ENCODE assay signal across 11 mouse cellular contexts in genomic region chr16:21318640-21319365, GRCm38 (mm10).
DNase-seq lines count a peak whose midpoint lies in the region; ATAC-seq lines count a peak whose summit lies in the region.
"Had no signal": no experiment of that assay in that cellular context is flagged by ENCODE, and none has a peak within 500 bp of the region (broad histone marks: within the 10 kb centered on the region; RNA-seq: fewer than 3 reads in every experiment).

No protein-coding gene starts in this region.

- H3K4me1 ChIP-seq in lung, embryonic 15.5 days, result peaks cover 66% of the 10 kb centered on the region
- peaks cover 81% of the 10 kb centered on the region for H3K4me1 ChIP-seq in embryonic facial prominence, embryonic 13.5 days
- peaks cover 27% of the 10 kb centered on the region for H3K4me1 ChIP-seq in heart, embryonic 16.5 days (ENCODE audit: control insufficient read depth, insufficient read depth, low read length)
- H3K4me1 ChIP-seq in stomach, embryonic 14.5 days (ENCODE audit: control insufficient read depth, insufficient read depth, low read length), result peaks cover 31% of the 10 kb centered on the region
- H3K4me1 ChIP-seq: midbrain, embryonic 15.5 days had no signal

- no peak overlapping the region for H3K4me2 ChIP-seq in lung, embryonic 15.5 days
- no peak overlapping the region for H3K4me2 ChIP-seq in embryonic facial prominence, embryonic 13.5 days
- no peak overlapping the region for H3K4me2 ChIP-seq in heart, embryonic 16.5 days (ENCODE audit: low read depth, low read length)
- no peak overlapping the region for H3K4me2 ChIP-seq in stomach, embryonic 14.5 days (replicated peaks; ENCODE audit: low read depth, low read length)
- H3K4me2 ChIP-seq: liver, embryonic 12.5 days; midbrain, embryonic 15.5 days had no signal

- no peaks in the 10 kb centered on the region for H3K36me3 ChIP-seq in lung, embryonic 15.5 days
- H3K36me3 ChIP-seq in embryonic facial prominence, embryonic 13.5 days, result no peaks in the 10 kb centered on the region
- H3K36me3 ChIP-seq in heart, embryonic 16.5 days (ENCODE audit: control insufficient read depth, insufficient read depth), result no peaks in the 10 kb centered on the region
- H3K36me3 ChIP-seq in stomach, embryonic 14.5 days (ENCODE audit: control insufficient read depth, insufficient read depth, low read length), result no peaks in the 10 kb centered on the region
- H3K36me3 ChIP-seq: liver, embryonic 12.5 days; midbrain, embryonic 15.5 days had no signal

- H3K9ac ChIP-seq in lung, embryonic 15.5 days, result no peak overlapping the region
- H3K9ac ChIP-seq in embryonic facial prominence, embryonic 13.5 days, result 0 out of 2 replicates have a peak overlapping the region, but pooled peaks have one; percentile 12
- peak overlapping the region; percentile 4; the same call in 1 of the 2 replicates for H3K9ac ChIP-seq in heart, embryonic 16.5 days (ENCODE audit: low read length)
- H3K9ac ChIP-seq in stomach, embryonic 14.5 days (replicated peaks; ENCODE audit: low read depth, low read length), result no peak overlapping the region
- H3K9ac ChIP-seq: liver, embryonic 12.5 days; midbrain, embryonic 15.5 days had no signal

- no peaks in the 10 kb centered on the region for H3K27me3 ChIP-seq in lung, embryonic 15.5 days
- no peaks in the 10 kb centered on the region for H3K27me3 ChIP-seq in embryonic facial prominence, embryonic 13.5 days
- H3K27me3 ChIP-seq in heart, embryonic 16.5 days (ENCODE audit: control insufficient read depth, insufficient read depth, low read length), result no peaks in the 10 kb centered on the region
- no peaks in the 10 kb centered on the region for H3K27me3 ChIP-seq in stomach, embryonic 14.5 days (ENCODE audit: control insufficient read depth, insufficient read depth, low read length)
- H3K27me3 ChIP-seq: midbrain, embryonic 15.5 days had no signal

- H3K27ac ChIP-seq in lung, embryonic 15.5 days, result peak overlapping the region; percentile 12; the same call in 1 of the 2 replicates
- peak overlapping the region; percentile 23 for H3K27ac ChIP-seq in embryonic facial prominence, embryonic 13.5 days
- peak overlapping the region; percentile 55 for H3K27ac ChIP-seq in heart, embryonic 16.5 days (ENCODE audit: low read length)
- H3K27ac ChIP-seq in stomach, embryonic 14.5 days (ENCODE audit: low read length), result 0 out of 2 replicates have a peak overlapping the region, but pooled peaks have one; percentile 7
- H3K27ac ChIP-seq: liver, embryonic 12.5 days; midbrain, embryonic 15.5 days had no signal

- DNase-seq in lung, postnatal 14 days, result no peak
- DNase-seq in MN1 (ENCODE audit: low spot score), result no peak
- no peak for DNase-seq in kidney, adult 18-20 months
- DNase-seq: cerebellum, adult 11-12 months; kidney, adult 2 months had no signal

- no peak for ATAC-seq in lung, embryonic 15.5 days (ENCODE audit: borderline replicate concordance, extremely low read depth, low FRiP score, low TSS enrichment)
- ATAC-seq in embryonic facial prominence, embryonic 13.5 days (ENCODE audit: insufficient number of reproducible peaks, insufficient read depth, low FRiP score, low TSS enrichment, low read depth), result no peak
- ATAC-seq in heart, embryonic 16.5 days (replicated peaks; ENCODE audit: extremely low read depth, insufficient read depth, low FRiP score), result no peak; the same call in none of the 2 replicates
- no peak for ATAC-seq in stomach, embryonic 14.5 days (ENCODE audit: insufficient number of reproducible peaks, insufficient read depth, low FRiP score, low read depth)
- ATAC-seq: liver, embryonic 12.5 days; midbrain, embryonic 15.5 days had no signal

- H3K4me3 ChIP-seq in lung, embryonic 15.5 days, result no peak overlapping the region
- no peak overlapping the region for H3K4me3 ChIP-seq in embryonic facial prominence, embryonic 13.5 days
- no peak overlapping the region for H3K4me3 ChIP-seq in heart, embryonic 16.5 days (ENCODE audit: low read length)
- H3K4me3 ChIP-seq in stomach, embryonic 14.5 days (ENCODE audit: low read depth, low read length), result no peak overlapping the region
- H3K4me3 ChIP-seq: liver, embryonic 12.5 days; midbrain, embryonic 15.5 days had no signal

- 56% methylated on average over 9 of the region's 9 CpGs for WGBS in lung, embryonic 15.5 days
- 53% methylated on average over 9 of the region's 9 CpGs for WGBS in embryonic facial prominence, embryonic 13.5 days
- WGBS in heart, embryonic 16.5 days, result 44% methylated on average over 9 of the region's 9 CpGs
- WGBS in stomach, embryonic 14.5 days, result 68% methylated on average over 9 of the region's 9 CpGs

- no peaks in the 10 kb centered on the region for H3K9me3 ChIP-seq in lung, embryonic 15.5 days
- no peaks in the 10 kb centered on the region for H3K9me3 ChIP-seq in embryonic facial prominence, embryonic 13.5 days
- no peaks in the 10 kb centered on the region for H3K9me3 ChIP-seq in heart, embryonic 16.5 days (replicated peaks; ENCODE audit: control insufficient read depth, low read length)
- H3K9me3 ChIP-seq in stomach, embryonic 14.5 days (ENCODE audit: control insufficient read depth, low read depth, low read length), result no peaks in the 10 kb centered on the region
- H3K9me3 ChIP-seq: liver, embryonic 12.5 days; midbrain, embryonic 15.5 days had no signal

Comparison
In these comparisons a context has a peak if more than half of its experiments do, and no peak if none do; other contexts are left out.
1. H3K9ac ChIP-seq: peak in embryonic facial prominence, embryonic 13.5 days (single experiment) and heart, embryonic 16.5 days (single experiment); none in lung, embryonic 15.5 days (single experiment) and stomach, embryonic 14.5 days (single experiment).
2. Peak in every context shown above with its lines, with median percentiles within 50 percentile points of each other: H3K27ac ChIP-seq.